Mouse (Mus musculus) heart, adult 2 months (tissue): ENCODE measurements around the gene Fbxo46.

Experiments used
- CTCF ChIP-seq: fragments of 200-600 bp; IDR thresholded peaks from 2 replicates; pipeline ENCODE4 v1.8.1; 2022; ENCODE audit warnings: antibody characterized with exemption, mild to moderate bottlenecking, moderate library complexity
- EP300 ChIP-seq: fragments of 200-500 bp; IDR thresholded peaks from 2 replicates; pipeline ENCODE4 v1.6.1; 2011; ENCODE audit warnings: low read depth, low read length, control low read depth; ENCODE audit not compliant: insufficient read depth
- POLR2A ChIP-seq: fragments of 200-500 bp; IDR thresholded peaks from 2 replicates; pipeline ENCODE4 v1.6.1; 2011; ENCODE audit warnings: mild to moderate bottlenecking, low read depth, low read length, control low read depth; ENCODE audit not compliant: insufficient read depth

DNA sequence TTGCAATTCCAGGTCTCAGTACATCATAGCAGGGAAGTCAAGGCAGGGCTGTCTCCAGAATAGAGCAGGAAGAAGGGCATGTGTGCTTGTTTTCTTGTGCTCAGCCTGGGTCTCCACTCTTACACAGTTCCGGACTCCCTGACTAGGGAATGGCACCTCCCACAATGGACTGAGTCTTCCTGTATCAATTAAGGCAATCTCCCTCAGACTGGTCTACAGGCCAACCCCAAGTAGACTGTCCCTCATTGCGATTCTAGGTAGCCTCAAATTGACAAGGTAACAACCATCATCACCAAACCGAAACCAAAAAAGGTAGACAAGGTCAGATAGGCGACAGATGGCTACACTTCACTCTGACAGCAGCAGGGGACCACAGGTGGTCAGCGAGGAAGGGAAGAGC lies 44.4 kb upstream of the Fbxo46 start:
- TF ChIP-seq POLR2A (no peak), CTCF (no peak), EP300 (no peak)
